Mouse (Mus musculus): ENCODE measurements around the gene Slc38a3. TPM values are rescaled to one million over a fixed set of nuclear protein-coding genes. Genes with fewer than 3 reads are reported as not detected.
A peak's percentile ranks its signal among the peaks of the same experiment; 100 is the strongest.

Slc38a3 gene
- polyA plus RNA-seq, 1 experiment = 77.9 TPM

GRCm38 (mm10) chr9:107700114-107700571 is 30.8 kb upstream of the Slc38a3 start:
- H3K4me3 ChIP-seq (ENCODE audit: insufficient read depth, low read depth, low read length) = no peak overlapping the region
- no peak for DNase-seq
- peaks cover 19% of the 10 kb centered on the region for H3K4me1 ChIP-seq (ENCODE audit: control insufficient read depth, insufficient read depth, low read length)

GRCm38 (mm10) chr9:107699376-107699980 is 30.1 kb upstream of the Slc38a3 start:
- peaks cover 19% of the 10 kb centered on the region for H3K4me1 ChIP-seq (ENCODE audit: control insufficient read depth, insufficient read depth, low read length)
- no peak overlapping the region for H3K4me3 ChIP-seq (ENCODE audit: insufficient read depth, low read depth, low read length)
- 25% methylated on average over 9 of the region's 9 CpGs for WGBS
- peak; percentile 49 for DNase-seq
- TF ChIP-seq CTCF (conservative IDR thresholded peaks at IDR 0.05; ENCODE audit: insufficient read depth, insufficient read length, low read depth, low read length) = no peak
- TF ChIP-seq POLR2A (IDR thresholded peaks at IDR 0.05; ENCODE audit: low read depth, low read length) = no peak
- H3K36me3 ChIP-seq (ENCODE audit: control insufficient read depth, insufficient read depth, low read length) = no peaks in the 10 kb centered on the region
- H3K27ac ChIP-seq (ENCODE audit: insufficient read depth, low read depth, low read length) = no peak overlapping the region; the same call in 1 of the 2 replicates
- no peaks in the 10 kb centered on the region for H3K27me3 ChIP-seq (replicated peaks; ENCODE audit: control insufficient read depth, insufficient read depth, low read length)

More at GRCm38 (mm10) chr9:107700114-107700571, 30.8 kb upstream of the Slc38a3 start:
- TF ChIP-seq POLR2A (IDR thresholded peaks at IDR 0.05; ENCODE audit: low read depth, low read length) = no peak
- no peak for TF ChIP-seq CTCF (conservative IDR thresholded peaks at IDR 0.05; ENCODE audit: insufficient read depth, insufficient read length, low read depth, low read length)
- H3K36me3 ChIP-seq (ENCODE audit: control insufficient read depth, insufficient read depth, low read length) = no peaks in the 10 kb centered on the region
- 39% methylated on average over 6 of the region's 6 CpGs for WGBS
- H3K27ac ChIP-seq (ENCODE audit: insufficient read depth, low read depth, low read length) = no peak overlapping the region
- no peaks in the 10 kb centered on the region for H3K27me3 ChIP-seq (replicated peaks; ENCODE audit: control insufficient read depth, insufficient read depth, low read length)

- peak; percentile 71 for DNase-seq
- TF ChIP-seq CTCF (conservative IDR thresholded peaks at IDR 0.05; ENCODE audit: insufficient read depth, insufficient read length, low read depth, low read length) = no peak; the same call in 1 of the 2 replicates
- Histone ChIP-seq H3K4me1 (ENCODE audit: control insufficient read depth, insufficient read depth, low read length) (peaks cover 19% of the 10 kb centered on the region), H3K36me3 (ENCODE audit: control insufficient read depth, insufficient read depth, low read length) (no peaks in the 10 kb centered on the region), H3K27ac (ENCODE audit: insufficient read depth, low read depth, low read length) (peak overlapping the region; percentile 36; the same call in 1 of the 2 replicates), H3K27me3 (replicated peaks; ENCODE audit: control insufficient read depth, insufficient read depth, low read length) (no peaks in the 10 kb centered on the region), H3K4me3 (ENCODE audit: insufficient read depth, low read depth, low read length) (no peak overlapping the region)
- 27% methylated on average over 14 of the region's 14 CpGs for WGBS
These were observed 29.4 kb upstream of the Slc38a3 start for GRCm38 (mm10) chr9:107698611-107699190.

GRCm38 (mm10) chr9:107697811-107698521 is 28.6 kb upstream of the Slc38a3 start:
- Histone ChIP-seq H3K27ac (ENCODE audit: insufficient read depth, low read depth, low read length) (0 out of 2 replicates have a peak overlapping the region, but pooled peaks have one; percentile 36), H3K27me3 (replicated peaks; ENCODE audit: control insufficient read depth, insufficient read depth, low read length) (no peaks in the 10 kb centered on the region), H3K4me3 (ENCODE audit: insufficient read depth, low read depth, low read length) (no peak overlapping the region), H3K36me3 (ENCODE audit: control insufficient read depth, insufficient read depth, low read length) (no peaks in the 10 kb centered on the region), H3K4me1 (ENCODE audit: control insufficient read depth, insufficient read depth, low read length) (peaks cover 19% of the 10 kb centered on the region)
- no peak for DNase-seq
- 37% methylated on average over 14 of the region's 14 CpGs for WGBS
- TF ChIP-seq POLR2A (IDR thresholded peaks at IDR 0.05; ENCODE audit: low read depth, low read length) (no peak), CTCF (conservative IDR thresholded peaks at IDR 0.05; ENCODE audit: insufficient read depth, insufficient read length, low read depth, low read length) (no peak)

GRCm38 (mm10) chr9:107696845-107697610 is 27.7 kb upstream of the Slc38a3 start:
- no peak for TF ChIP-seq CTCF (conservative IDR thresholded peaks at IDR 0.05; ENCODE audit: insufficient read depth, insufficient read length, low read depth, low read length)
- TF ChIP-seq POLR2A (IDR thresholded peaks at IDR 0.05; ENCODE audit: low read depth, low read length) = no peak
- DNase-seq = peak; percentile 76
- H3K27me3 ChIP-seq (replicated peaks; ENCODE audit: control insufficient read depth, insufficient read depth, low read length) = no peaks in the 10 kb centered on the region
- H3K27ac ChIP-seq (ENCODE audit: insufficient read depth, low read depth, low read length) = peak overlapping the region; percentile 76
- 72% methylated on average over 9 of the region's 9 CpGs for WGBS
- no peak overlapping the region for H3K4me3 ChIP-seq (ENCODE audit: insufficient read depth, low read depth, low read length)
- no peaks in the 10 kb centered on the region for H3K36me3 ChIP-seq (ENCODE audit: control insufficient read depth, insufficient read depth, low read length)
- H3K4me1 ChIP-seq (ENCODE audit: control insufficient read depth, insufficient read depth, low read length) = peaks cover 19% of the 10 kb centered on the region

GRCm38 (mm10) chr9:107696106-107696479 is 26.8 kb upstream of the Slc38a3 start:
- DNase-seq = no peak
- H3K36me3 ChIP-seq (ENCODE audit: control insufficient read depth, insufficient read depth, low read length) = no peaks in the 10 kb centered on the region
- peak overlapping the region; percentile 34 for H3K27ac ChIP-seq (ENCODE audit: insufficient read depth, low read depth, low read length)
- peaks cover 19% of the 10 kb centered on the region for H3K4me1 ChIP-seq (ENCODE audit: control insufficient read depth, insufficient read depth, low read length)
- H3K4me3 ChIP-seq (ENCODE audit: insufficient read depth, low read depth, low read length) = no peak overlapping the region
- H3K27me3 ChIP-seq (replicated peaks; ENCODE audit: control insufficient read depth, insufficient read depth, low read length) = no peaks in the 10 kb centered on the region
- TF ChIP-seq CTCF (conservative IDR thresholded peaks at IDR 0.05; ENCODE audit: insufficient read depth, insufficient read length, low read depth, low read length) (no peak), POLR2A (IDR thresholded peaks at IDR 0.05; ENCODE audit: low read depth, low read length) (no peak)
- WGBS = 45% methylated on average over 6 of the region's 6 CpGs

All from kidney, adult 2 months (tissue).